Mouse (Mus musculus): Measurements from ENCODE around the gene Rorb. TPM values are rescaled to one million over a fixed set of nuclear protein-coding genes. Genes with fewer than 3 reads are reported as not detected.

Rorb gene
- total RNA-seq, 2 experiments from 2014 or later = 0.15 to 0.46 TPM

DNA sequence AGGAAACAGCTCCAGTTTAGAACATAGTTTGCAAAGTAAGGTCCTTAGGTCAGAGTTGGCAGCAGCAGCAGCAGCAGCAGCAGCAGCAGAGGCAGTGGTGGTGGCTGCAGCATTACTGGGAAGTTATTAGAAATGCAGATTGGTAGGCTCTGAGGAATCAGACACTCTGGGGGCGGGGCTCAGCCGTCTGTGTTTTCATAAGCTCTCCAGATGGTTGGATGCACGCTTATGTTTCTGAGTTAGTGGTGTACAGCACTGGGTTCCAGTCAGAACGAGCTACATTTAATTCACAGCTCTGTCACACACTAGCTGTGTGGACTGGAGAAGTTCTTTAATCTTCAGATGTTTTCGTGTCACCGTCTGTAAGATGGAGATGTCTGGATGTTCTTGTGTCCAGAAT is 105.9 kb downstream of the Rorb start:
- DNase-seq = no peak

DNA sequence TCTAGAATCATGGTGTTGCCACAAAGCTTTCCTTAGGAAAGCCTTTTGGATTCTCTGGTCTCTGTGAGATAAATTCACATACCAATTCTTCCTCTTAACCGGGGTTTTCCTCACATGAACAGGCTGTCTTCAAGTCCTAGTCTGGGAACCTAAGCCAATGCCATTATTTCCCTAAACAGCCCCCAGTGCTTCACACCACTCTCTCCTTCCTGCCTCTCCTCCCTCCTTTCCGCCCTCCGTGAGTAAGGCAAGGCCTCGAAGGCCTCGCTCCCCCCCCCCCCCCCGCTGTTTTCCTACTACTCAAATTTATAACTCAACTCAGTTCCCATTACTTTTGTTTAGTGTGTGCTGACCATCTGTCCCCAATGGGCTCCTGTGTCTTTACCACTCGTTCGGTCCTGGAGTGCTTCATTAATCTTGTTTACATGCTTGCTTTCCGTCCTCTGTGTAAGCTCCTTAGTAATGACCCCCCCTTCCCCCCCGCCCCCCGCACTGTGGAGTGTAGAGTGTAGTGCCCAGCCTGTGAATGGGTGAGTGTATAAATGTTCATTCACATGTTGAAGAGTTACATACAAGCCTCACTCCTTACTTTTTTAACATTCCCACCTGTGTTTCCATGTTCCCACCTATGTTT is 106.9 kb downstream of the Rorb start:
- no peak for DNase-seq

DNA sequence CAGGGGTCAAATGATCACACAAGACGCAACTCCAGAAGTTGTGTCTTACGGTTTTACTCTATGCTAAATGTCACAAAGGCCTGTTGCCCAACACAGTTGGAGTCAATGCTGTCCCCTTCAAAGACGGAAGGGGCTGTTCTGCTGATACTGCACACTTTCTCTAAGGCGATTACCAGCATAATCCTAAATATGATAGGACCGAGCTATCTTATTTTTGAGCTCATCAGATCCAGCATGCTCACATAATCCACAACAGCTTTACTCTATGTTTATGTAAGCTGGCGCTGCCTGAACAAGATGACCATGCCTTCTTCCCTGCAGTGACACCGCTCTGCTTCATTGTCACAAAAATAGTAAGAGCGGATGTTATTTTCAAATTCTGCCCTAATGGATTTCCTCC is 112.0 kb downstream of the Rorb start:
- DNase-seq = no peak

GRCm38 (mm10) chr19:18997711-18998110 is 113.3 kb downstream of the Rorb start:
- no peak for DNase-seq

DNA sequence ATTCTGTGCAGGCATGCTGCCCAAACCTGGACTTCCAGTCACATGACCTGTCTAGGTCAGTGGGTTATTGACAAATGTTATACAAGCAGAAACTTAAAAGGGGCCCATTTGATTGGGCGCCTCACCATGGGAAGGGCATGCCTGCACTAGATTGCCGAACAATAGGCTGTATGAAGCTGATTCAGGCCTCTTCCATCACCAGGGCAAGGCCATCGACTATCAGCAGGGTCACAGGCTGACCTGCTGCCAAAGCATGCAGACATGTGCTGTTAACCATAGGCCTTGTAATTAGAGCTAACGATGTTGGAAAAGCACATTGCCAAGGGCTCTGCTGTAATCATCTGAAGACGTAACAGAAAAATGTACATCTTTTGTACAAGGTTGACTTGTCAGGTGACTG is 131.0 kb downstream of the Rorb start:
- no peak for DNase-seq

- DNase-seq = no peak
These were observed 136.0 kb downstream of the Rorb start for GRCm38 (mm10) chr19:18974796-18975660.

DNA sequence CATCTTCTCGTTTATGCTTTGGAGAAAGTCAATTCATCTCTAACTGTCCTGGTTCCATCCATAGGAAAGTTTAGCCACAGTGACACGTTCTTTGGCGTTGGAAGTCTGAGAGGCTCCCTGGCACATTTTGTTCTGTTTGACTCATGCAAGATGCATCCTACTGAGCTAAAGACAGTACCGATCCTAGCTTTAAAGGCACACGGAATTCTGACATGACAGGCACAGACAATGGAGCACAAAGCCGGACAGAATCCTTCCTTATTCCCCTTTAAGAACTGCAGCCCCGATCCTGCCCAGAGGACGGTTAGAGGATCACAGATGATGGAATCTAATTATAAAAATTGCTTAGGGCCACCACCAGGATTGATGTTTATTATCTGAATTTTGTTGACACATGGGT is 141.6 kb downstream of the Rorb start:
- DNase-seq = no peak

DNA sequence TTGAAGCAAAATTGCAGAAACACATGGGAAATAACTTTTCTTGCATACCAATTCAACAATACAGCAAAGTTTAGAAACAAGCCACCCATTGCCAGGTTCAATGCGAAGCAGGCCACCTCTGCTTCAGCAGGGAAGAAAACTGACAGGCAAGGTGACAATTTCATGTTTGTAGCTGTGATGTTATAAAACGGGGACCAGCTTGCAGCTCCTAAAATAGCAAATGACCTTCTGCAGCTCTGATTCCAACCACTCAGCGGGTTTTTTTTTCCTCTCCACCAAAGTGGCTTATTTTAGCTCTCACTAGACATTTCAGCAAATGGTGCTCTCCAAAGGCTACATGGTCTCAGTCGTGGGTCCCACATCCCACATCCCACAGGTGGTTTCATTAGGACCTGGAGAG is 143.7 kb downstream of the Rorb start:
- DNase-seq = no peak

GRCm38 (mm10) chr19:18959862-18960261 is 151.1 kb downstream of the Rorb start:
- DNase-seq = no peak

GRCm38 (mm10) chr19:18952806-18953205 is 158.2 kb downstream of the Rorb start:
- no peak for DNase-seq

- no peak for DNase-seq
These were observed 163.8 kb downstream of the Rorb start for GRCm38 (mm10) chr19:18947193-18947592.

GRCm38 (mm10) chr19:18945265-18945664 is 165.7 kb downstream of the Rorb start:
- no peak for DNase-seq

DNA sequence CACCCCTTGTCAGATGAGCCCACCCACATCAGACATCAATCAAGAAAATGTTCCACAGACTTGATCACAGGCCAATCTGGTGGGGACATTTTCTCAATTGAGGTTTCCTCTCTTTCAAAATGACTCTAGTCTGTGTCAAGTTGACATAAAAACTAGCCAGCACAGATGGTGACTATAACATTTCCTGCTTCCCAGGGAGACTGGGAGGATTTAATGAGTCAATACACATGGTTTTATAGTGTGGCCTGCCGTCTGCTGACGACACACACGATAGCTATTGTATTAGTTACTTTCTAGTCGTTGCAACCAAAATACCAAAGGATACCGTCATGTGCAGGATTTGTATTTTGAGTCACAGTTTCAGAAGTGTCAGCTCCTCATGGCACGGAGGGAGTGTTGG is 169.6 kb downstream of the Rorb start:
- no peak for DNase-seq

GRCm38 (mm10) chr19:18911755-18912340 is 199.1 kb downstream of the Rorb start:
- DNase-seq = no peak

DNA sequence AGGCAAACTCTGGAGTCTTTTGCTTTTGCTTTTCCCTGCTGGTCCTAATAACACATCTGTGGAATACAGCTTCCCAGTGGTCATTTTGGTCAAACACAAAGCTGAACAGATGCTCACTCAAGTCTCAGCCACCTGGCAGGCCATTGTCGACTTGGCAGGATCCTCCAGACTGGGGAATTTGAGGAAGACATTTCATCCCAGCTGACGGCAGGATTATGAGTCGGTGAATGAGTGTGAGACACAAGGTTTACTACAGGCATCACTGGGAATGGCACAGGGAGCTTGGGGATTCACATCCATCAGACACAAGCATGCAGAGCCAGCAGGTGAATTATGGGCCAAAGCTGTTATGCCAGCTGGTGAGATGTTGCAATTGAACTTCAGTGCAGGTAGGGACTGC is 201.4 kb downstream of the Rorb start:
- no peak for DNase-seq

GRCm38 (mm10) chr19:18905511-18905910 is 205.5 kb downstream of the Rorb start:
- DNase-seq = no peak

DNA sequence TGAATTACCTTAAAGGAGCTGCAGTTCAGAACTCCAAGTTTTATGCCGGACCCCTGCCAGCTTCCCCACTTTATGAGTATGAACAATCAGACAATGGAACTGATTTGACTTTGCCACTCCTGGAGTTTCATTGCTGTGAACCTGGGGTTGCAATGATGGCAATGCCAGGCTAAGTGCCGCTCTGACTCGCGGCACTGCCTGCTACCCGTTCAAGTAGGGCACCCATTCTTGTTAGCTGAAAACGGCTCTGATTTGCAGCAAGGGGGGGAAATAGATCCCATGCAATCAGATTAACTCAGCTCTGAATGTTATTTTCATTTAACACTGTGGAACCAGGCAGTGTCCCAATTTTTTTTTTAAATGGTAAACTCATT is 208.3 kb downstream of the Rorb start:
- no peak for DNase-seq

GRCm38 (mm10) chr19:18902041-18902693 is 208.8 kb downstream of the Rorb start:
- no peak for DNase-seq

DNA sequence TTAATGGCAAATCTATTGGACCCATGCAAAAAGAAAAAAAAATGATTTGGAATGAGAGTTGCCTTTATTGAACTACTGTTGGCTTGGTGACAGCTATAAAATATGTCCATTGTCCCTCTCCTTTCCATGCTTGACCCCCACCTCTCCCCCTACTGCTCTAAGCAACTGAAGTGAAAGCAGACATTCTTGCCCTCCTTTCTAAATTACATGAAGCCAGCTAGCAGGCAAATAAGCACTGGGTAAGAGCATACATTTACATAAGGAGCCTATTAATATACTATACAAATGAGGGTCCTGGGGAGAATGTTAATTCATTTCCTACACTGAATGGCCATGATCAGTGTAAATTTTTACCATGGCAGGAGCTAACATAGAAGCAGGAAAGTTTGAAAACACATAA is 212.8 kb downstream of the Rorb start:
- no peak for DNase-seq

DNA sequence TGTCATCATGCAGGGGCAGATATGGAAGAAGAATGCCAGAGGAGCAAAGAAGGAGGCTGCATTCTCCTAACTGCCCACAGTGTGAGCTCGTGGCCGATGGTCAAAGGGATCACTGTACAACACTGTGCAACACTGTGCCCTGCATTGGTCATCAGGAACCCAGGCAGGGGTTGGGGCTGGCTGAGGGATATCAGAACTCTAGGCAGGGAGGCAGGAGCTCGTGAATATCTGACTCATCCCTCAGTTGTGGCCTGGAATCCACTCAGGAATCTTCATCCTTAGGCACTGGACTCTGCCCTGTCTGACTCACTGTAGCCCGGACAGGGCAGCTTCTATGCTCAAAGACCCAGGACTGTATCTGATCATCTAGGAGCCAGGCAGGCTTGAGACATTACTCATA is 220.8 kb downstream of the Rorb start:
- DNase-seq = no peak

DNA sequence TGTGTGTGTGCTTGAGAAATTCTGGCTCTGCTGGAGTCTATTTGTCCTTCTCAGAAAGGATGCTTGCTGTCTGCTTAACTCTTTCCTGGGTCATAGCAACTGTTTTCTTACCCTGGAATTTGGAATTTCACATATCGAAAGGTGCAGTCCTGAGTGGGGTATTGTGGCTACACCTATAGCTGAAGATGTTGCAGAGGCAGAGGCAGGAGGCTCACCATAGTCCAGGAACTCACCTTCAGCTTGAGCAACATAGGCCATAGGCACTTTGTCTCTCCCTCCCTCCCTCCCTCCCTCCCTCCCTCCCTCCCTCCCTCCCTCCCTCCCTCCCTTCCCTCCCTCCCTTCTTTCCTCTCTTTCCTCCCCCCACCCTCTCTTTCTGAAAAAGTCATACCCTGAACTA is 221.4 kb downstream of the Rorb start:
- DNase-seq = no peak

- no peak for DNase-seq
These were observed 221.8 kb downstream of the Rorb start for GRCm38 (mm10) chr19:18889117-18889627.
